Mouse (Mus musculus): ENCODE results near the gene Tnik. TPM values are rescaled to one million over a fixed set of nuclear protein-coding genes. Genes with fewer than 3 reads are reported as not detected.

The Tnik gene
- polyA plus RNA-seq, 1 experiment from 2014 or later: 18.3 TPM

DNA sequence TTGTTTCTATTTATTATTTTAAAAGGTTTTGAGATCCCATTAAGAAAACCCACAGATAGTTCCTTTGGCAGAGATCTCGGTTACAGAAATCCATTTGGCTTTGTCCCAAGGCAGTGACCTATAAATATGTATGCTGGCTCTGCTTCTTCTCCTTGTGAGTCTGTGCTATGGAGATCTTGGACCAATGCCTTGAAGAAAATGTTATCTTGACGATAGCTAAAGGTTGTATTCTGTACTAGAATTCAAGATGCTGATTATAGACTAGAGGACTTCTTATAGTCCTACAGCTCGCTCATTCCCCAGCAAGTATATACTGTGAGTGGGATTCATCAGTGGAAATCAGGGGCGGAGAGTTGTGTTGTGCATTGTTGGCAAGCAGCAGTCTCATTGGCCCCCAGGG lies 178.5 kb downstream of the Tnik start:
- 82% methylated on average over 4 of the region's 4 CpGs for WGBS

DNA sequence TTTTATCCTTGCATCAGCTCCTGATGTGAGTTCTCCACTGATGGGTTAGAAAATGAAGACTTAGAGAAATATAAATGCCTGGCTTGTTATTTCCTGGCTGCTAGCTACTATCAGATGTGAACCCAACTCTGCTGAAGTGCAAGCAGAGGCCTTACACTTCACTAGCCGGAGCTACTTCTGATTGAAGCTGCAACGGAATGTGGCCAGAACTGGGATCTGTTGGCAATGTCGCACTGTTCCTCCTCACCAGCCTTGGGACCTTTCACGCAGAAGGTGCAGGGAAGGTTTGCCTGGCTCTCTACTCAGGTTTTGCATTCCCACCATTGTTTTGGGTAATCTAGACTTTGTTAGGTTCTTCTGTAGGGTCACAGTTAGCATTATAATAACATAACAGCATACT lies 179.1 kb downstream of the Tnik start:
- Histone ChIP-seq H3K4me1 (no peaks in the 10 kb centered on the region), H3K4me3 (no peak overlapping the region)
- 88% methylated on average over 4 of the region's 4 CpGs for WGBS

More for the DNA sequence above, 178.5 kb downstream of the Tnik start:
- no peaks in the 10 kb centered on the region for H3K27me3 ChIP-seq
- no peak overlapping the region for H3K9ac ChIP-seq
- H3K9me3 ChIP-seq: no peaks in the 10 kb centered on the region
- H3K4me3 ChIP-seq: no peak overlapping the region
- no peak for ATAC-seq (ENCODE audit: insufficient number of reproducible peaks, insufficient read depth, low FRiP score, low TSS enrichment)
- no peaks in the 10 kb centered on the region for H3K36me3 ChIP-seq
- H3K4me1 ChIP-seq: no peaks in the 10 kb centered on the region
- H3K4me2 ChIP-seq (replicated peaks): no peak overlapping the region
- H3K27ac ChIP-seq: no peak overlapping the region

DNA sequence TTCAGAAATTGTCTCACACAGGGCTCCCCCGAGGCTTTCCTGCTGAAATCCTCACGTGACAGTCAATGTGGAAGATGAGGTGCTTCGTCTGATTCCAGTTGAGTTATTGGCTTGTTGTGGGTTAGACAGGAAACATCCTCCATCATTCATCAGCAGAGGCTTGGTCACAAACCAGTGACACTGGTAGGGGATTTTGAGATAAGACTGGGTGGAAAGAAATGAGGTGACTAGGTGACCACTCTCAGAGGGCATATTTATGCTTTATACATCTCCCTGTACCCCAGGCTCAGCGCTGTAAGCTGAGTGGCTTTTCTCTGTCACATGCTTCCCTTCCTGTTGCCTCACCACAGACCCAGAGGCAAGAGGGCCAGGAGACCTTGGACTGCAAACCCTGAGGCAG lies 184.9 kb downstream of the Tnik start:
- Histone ChIP-seq H3K36me3 (no peaks in the 10 kb centered on the region), H3K9ac (no peak overlapping the region), H3K4me3 (no peak overlapping the region), H3K4me2 (replicated peaks) (no peak overlapping the region), H3K27ac (no peak overlapping the region), H3K4me1 (no peaks in the 10 kb centered on the region), H3K27me3 (no peaks in the 10 kb centered on the region), H3K9me3 (no peaks in the 10 kb centered on the region)
- ATAC-seq (ENCODE audit: insufficient number of reproducible peaks, insufficient read depth, low FRiP score, low TSS enrichment): no peak
- 76% methylated on average over 4 of the region's 4 CpGs for WGBS

More for the DNA sequence above, 179.1 kb downstream of the Tnik start:
- no peak for ATAC-seq (ENCODE audit: insufficient number of reproducible peaks, insufficient read depth, low FRiP score, low TSS enrichment)
- H3K27me3 ChIP-seq: no peaks in the 10 kb centered on the region
- no peaks in the 10 kb centered on the region for H3K36me3 ChIP-seq
- no peak overlapping the region for H3K27ac ChIP-seq
- no peak overlapping the region for H3K9ac ChIP-seq
- H3K4me2 ChIP-seq (replicated peaks): no peak overlapping the region
- no peaks in the 10 kb centered on the region for H3K9me3 ChIP-seq

DNA sequence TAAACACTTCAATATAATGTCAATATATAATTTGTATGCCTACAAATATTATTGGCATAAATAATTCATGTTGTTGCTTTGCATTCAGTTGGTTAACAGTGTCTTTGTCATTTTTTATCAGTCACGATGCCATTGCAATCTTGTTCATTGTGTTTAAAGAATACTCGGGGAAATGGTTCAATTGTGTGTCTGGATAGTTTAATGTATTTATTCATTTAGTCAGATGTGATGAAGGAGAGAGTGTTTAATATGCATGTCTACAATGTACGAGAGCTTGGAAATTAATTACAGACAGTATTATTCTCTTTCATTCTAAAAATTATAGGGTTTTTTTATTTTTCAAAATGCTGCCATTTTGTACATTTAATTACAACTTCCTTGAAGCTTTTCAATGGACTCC lies 190.4 kb downstream of the Tnik start:
- Histone ChIP-seq H3K4me1 (no peaks in the 10 kb centered on the region), H3K4me2 (replicated peaks) (no peak overlapping the region), H3K4me3 (no peak overlapping the region), H3K36me3 (no peaks in the 10 kb centered on the region), H3K27ac (no peak overlapping the region), H3K27me3 (no peaks in the 10 kb centered on the region), H3K9me3 (no peaks in the 10 kb centered on the region), H3K9ac (no peak overlapping the region)
- 86% methylated on average over 3 of the region's 3 CpGs for WGBS
- no peak for ATAC-seq (ENCODE audit: insufficient number of reproducible peaks, insufficient read depth, low FRiP score, low TSS enrichment)

DNA sequence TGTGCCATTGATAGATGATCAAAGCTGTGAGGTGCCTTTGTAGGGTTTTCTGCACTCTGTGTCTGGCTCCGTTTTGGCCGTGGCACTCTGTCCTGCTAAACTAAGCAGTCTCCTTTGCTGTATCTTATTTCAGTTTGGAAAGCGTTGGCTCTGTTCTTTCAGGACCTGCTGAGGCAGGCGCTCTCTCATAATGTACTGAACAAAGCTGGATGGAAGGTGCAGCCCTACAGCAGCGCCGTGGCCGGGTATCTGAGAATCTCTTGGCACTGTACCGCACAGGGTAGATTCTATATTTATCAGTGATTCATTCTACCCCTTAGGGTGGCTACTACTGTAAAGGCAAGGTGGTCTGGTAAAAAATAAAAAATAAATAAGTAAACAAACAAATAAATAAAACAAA lies 193.8 kb downstream of the Tnik start:
- no peak overlapping the region for H3K4me2 ChIP-seq (replicated peaks)
- ATAC-seq (ENCODE audit: insufficient number of reproducible peaks, insufficient read depth, low FRiP score, low TSS enrichment): no peak
- no peaks in the 10 kb centered on the region for H3K27me3 ChIP-seq
- H3K27ac ChIP-seq: no peak overlapping the region
- H3K36me3 ChIP-seq: no peaks in the 10 kb centered on the region
- H3K9me3 ChIP-seq: no peaks in the 10 kb centered on the region
- WGBS: 64% methylated on average over 8 of the region's 8 CpGs
- H3K4me3 ChIP-seq: no peak overlapping the region
- no peak overlapping the region for H3K9ac ChIP-seq
- H3K4me1 ChIP-seq: no peaks in the 10 kb centered on the region

DNA sequence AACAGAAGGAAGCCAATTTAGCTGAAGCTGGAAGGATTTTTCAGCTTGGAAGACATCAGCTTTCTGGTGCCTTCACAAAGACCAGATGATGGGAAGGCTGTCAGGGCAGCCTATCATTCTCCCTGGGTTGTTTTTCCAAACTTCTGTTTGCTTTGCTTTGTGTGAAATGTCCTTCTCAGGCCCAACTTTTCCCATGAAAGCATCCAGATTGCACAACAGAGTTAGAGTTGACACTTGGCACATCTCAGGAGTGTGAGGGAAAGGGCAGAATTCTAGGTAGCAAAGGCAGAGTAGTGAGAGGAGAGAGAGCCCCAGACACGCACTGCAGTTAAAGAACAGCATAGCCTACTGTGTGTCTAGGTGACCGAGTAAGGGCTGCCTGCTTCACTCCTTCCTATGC lies 194.5 kb downstream of the Tnik start:
- Histone ChIP-seq H3K4me1 (no peaks in the 10 kb centered on the region), H3K9ac (no peak overlapping the region), H3K9me3 (no peaks in the 10 kb centered on the region), H3K27me3 (no peaks in the 10 kb centered on the region), H3K27ac (no peak overlapping the region), H3K4me3 (no peak overlapping the region), H3K36me3 (no peaks in the 10 kb centered on the region), H3K4me2 (replicated peaks) (no peak overlapping the region)
- ATAC-seq (ENCODE audit: insufficient number of reproducible peaks, insufficient read depth, low FRiP score, low TSS enrichment): no peak
- 72% methylated on average over 2 of the region's 2 CpGs for WGBS

DNA sequence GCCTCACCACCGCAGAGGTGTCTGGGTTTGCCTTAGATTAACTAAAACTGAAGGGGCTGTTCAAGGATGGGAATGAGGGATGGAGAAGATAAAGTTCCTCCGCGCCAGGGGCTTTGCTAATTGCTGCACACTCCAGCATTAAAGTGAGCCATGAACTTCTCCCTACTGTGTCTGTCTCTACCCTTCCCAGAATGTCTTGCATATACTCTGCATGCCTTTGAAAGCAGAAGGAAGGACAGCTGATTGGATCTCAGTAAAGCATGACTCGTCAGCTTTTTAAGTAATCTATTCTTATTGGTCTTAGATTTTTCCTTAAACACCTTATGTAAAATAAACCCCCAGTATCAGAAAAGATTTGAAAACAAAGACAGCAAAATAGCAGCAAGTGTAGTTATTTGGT lies 203.7 kb downstream of the Tnik start:
- Histone ChIP-seq H3K4me2 (replicated peaks) (no peak overlapping the region), H3K27ac (no peak overlapping the region), H3K4me1 (no peaks in the 10 kb centered on the region), H3K9ac (no peak overlapping the region), H3K27me3 (no peaks in the 10 kb centered on the region), H3K4me3 (no peak overlapping the region), H3K36me3 (no peaks in the 10 kb centered on the region), H3K9me3 (no peaks in the 10 kb centered on the region)
- WGBS: 84% methylated on average over 4 of the region's 4 CpGs
- no peak for ATAC-seq (ENCODE audit: insufficient number of reproducible peaks, insufficient read depth, low FRiP score, low TSS enrichment)

DNA sequence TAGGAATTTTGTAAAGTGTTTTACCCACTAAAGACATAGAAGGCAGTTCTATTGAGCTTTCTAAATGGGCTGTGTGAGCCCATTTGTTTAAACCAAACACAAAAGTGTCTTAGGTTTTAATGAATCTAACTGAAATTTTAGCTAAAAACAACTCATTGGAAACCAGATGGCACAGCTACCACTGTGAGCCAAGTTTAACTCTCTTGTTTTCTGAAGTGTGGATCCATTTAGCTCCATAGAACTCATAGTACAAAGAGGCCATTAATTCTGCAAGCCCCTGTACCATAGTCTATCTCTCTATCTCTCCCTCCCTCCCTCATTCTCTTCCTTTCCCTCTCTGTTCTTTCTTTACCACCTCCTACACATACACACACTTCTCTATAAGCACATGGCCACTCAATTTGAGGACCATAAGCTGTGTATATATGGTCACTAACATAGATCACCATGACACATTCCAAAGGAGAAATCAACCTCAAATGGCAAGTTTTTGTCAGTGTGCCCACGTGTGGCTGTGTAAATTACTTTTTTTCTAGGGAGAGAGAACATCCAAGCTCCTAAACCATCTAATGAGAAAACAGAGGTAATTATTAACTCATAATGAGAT lies 204.2 kb downstream of the Tnik start:
- WGBS: 68% methylated on average over 1 of the region's 1 CpGs

DNA sequence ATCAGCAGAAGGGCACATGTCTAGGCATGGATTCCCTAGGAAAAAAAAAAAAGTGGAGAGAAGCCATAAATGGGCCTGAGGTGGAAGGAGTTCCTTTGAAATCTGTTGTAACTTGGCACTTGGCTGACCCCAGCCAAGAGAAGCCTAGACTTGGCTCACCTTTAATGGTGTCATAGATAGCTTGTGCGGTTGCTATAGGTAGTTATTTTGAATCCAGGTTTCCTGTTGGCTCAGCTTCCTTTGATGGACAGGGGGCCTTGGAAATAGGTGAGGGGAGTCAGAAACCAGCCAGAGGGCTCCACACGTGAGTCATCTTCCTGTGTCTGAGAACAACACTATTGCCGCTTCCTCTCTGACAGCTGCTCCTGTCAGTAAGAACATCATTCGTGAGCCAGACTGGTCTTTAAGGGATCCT lies 204.9 kb downstream of the Tnik start:
- Histone ChIP-seq H3K27me3 (no peaks in the 10 kb centered on the region), H3K9ac (no peak overlapping the region), H3K4me1 (no peaks in the 10 kb centered on the region), H3K36me3 (no peaks in the 10 kb centered on the region), H3K4me3 (no peak overlapping the region), H3K27ac (no peak overlapping the region), H3K9me3 (no peaks in the 10 kb centered on the region), H3K4me2 (replicated peaks) (no peak overlapping the region)
- 66% methylated on average over 4 of the region's 4 CpGs for WGBS
- no peak for ATAC-seq (ENCODE audit: insufficient number of reproducible peaks, insufficient read depth, low FRiP score, low TSS enrichment)

More for the DNA sequence above, 204.2 kb downstream of the Tnik start:
- Histone ChIP-seq H3K4me2 (replicated peaks) (no peak overlapping the region), H3K9ac (no peak overlapping the region), H3K4me3 (no peak overlapping the region), H3K27ac (no peak overlapping the region), H3K36me3 (no peaks in the 10 kb centered on the region), H3K27me3 (no peaks in the 10 kb centered on the region), H3K4me1 (no peaks in the 10 kb centered on the region), H3K9me3 (no peaks in the 10 kb centered on the region)
- no peak for ATAC-seq (ENCODE audit: insufficient number of reproducible peaks, insufficient read depth, low FRiP score, low TSS enrichment)

DNA sequence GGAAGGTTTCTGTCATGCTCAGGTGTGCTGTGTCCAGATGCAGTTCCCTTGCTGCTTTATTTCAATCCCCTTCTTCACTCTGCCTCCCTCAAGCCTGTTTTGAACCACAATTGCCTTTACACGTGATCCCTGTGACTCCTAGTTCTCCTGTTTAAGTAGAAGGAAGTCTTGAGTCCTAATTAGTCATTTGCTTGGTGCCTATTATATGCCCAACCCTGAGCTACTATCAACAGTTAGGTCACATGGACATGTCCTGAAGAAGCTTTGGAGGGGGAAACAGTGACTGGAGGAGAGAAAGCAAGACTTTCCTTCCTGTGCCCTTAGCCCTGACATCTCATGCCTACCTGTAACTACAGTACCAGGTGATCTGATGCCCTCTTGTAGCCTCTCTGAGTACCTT lies 210.4 kb downstream of the Tnik start:
- H3K36me3 ChIP-seq: no peaks in the 10 kb centered on the region
- no peaks in the 10 kb centered on the region for H3K9me3 ChIP-seq
- no peak overlapping the region for H3K9ac ChIP-seq
- no peaks in the 10 kb centered on the region for H3K4me1 ChIP-seq
- H3K27me3 ChIP-seq: no peaks in the 10 kb centered on the region
- no peak for ATAC-seq (ENCODE audit: insufficient number of reproducible peaks, insufficient read depth, low FRiP score, low TSS enrichment)
- no peak overlapping the region for H3K27ac ChIP-seq
- 50% methylated on average over 1 of the region's 1 CpGs for WGBS
- H3K4me3 ChIP-seq: no peak overlapping the region
- no peak overlapping the region for H3K4me2 ChIP-seq (replicated peaks)

DNA sequence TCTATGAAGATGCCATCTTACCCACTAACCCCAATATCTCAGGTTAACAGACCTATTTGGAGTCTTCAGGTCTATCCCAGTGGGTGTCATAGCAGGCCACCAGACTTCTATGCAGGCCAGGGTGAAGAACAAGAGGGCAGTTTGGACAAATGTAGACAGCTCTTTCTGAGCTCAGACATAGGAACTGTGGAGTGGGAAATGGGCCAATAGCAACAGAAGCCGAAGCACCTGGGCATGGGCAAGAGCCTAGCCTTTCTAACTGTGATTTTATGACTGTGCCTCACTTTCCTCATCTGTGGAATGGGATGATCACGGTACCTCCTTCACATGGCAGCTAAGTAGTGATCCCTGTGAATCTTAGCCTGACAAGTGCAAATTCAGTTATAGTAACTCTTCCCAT lies 214.4 kb downstream of the Tnik start:
- 91% methylated on average over 2 of the region's 2 CpGs for WGBS
- H3K4me1 ChIP-seq: no peaks in the 10 kb centered on the region
- no peak for ATAC-seq (ENCODE audit: insufficient number of reproducible peaks, insufficient read depth, low FRiP score, low TSS enrichment)

DNA sequence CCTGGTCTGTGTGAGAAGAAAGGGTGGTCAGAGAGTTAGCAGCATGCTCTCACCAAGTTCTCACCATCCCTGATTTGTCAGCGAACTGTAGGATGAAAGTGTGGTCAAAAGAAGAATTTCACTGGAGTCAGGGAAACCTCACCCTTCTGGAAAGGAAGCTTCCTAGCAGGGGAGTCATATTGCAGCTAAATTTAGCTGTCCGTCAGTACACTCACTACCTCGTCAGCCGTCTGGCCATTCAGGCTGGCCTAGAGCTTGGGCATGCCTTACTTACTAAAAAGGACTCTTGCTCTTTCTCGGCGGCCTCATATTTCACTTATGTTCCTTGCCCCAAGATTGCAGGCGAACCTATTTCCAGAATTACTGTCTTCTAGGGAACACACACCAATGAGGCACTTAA lies 222.7 kb downstream of the Tnik start:
- Histone ChIP-seq H3K4me1 (no peaks in the 10 kb centered on the region), H3K9me3 (no peaks in the 10 kb centered on the region; the same call in 1 of the 2 replicates), H3K27ac (no peak overlapping the region), H3K27me3 (no peaks in the 10 kb centered on the region), H3K4me3 (no peak overlapping the region), H3K9ac (no peak overlapping the region), H3K36me3 (no peaks in the 10 kb centered on the region), H3K4me2 (replicated peaks) (no peak overlapping the region)
- 55% methylated on average over 7 of the region's 7 CpGs for WGBS
- ATAC-seq (ENCODE audit: insufficient number of reproducible peaks, insufficient read depth, low FRiP score, low TSS enrichment): no peak

More for the DNA sequence above, 214.4 kb downstream of the Tnik start:
- no peaks in the 10 kb centered on the region for H3K27me3 ChIP-seq
- H3K36me3 ChIP-seq: no peaks in the 10 kb centered on the region
- H3K9ac ChIP-seq: no peak overlapping the region
- no peaks in the 10 kb centered on the region for H3K9me3 ChIP-seq
- H3K4me3 ChIP-seq: no peak overlapping the region
- no peak overlapping the region for H3K27ac ChIP-seq
- H3K4me2 ChIP-seq (replicated peaks): no peak overlapping the region

DNA sequence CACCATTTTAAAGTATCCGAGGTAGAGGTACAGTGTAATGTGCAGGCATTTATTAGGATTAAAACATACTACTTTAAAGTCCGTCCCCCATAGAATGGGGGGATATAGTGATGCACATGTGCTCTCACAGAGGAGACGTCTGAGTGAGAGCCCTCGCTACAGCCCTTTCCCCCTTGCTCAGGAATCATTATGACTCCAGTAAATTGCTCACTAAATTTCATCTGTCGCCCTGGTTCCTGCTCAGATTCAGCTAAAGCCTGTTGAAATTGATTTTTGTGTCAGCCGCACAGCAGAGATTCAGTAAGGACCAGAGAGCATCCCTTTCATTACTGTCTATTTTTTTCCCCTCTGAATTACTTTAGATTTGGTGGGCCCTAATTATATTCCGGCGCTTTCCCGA lies 224.4 kb downstream of the Tnik start:
- Histone ChIP-seq H3K36me3 (no peaks in the 10 kb centered on the region), H3K9me3 (no peaks in the 10 kb centered on the region; the same call in 1 of the 2 replicates), H3K27me3 (no peaks in the 10 kb centered on the region), H3K4me2 (replicated peaks) (no peak overlapping the region), H3K4me1 (no peaks in the 10 kb centered on the region), H3K27ac (no peak overlapping the region), H3K9ac (no peak overlapping the region), H3K4me3 (no peak overlapping the region)
- no peak for ATAC-seq (ENCODE audit: insufficient number of reproducible peaks, insufficient read depth, low FRiP score, low TSS enrichment)
- WGBS: 70% methylated on average over 9 of the region's 9 CpGs

All from embryonic facial prominence, embryonic 12.5 days (tissue).